Mouse (Mus musculus) liver, embryonic 12.5 days (tissue): ENCODE measurements around the gene Slc22a14. TPM values are rescaled to one million over a fixed set of nuclear protein-coding genes. Genes with fewer than 3 reads are reported as not detected.
"Not testable (repeated sequence)": the region's sequence is repeated elsewhere in the genome, so short reads cannot be mapped to it uniquely, and the experiment has no call there.

ENCODE experiments used
- ATAC-seq: fragments of 200-750 bp; cut with Nextera tagmentation; 2 replicates; pipeline ENCODE4 v1.8.0; 2017; ENCODE audit warnings: moderate number of reproducible peaks, mild to moderate bottlenecking, moderate library complexity
- H3K27ac ChIP-seq: fragments of 300-500 bp; sonication (generic); 2 replicates; pipeline ENCODE4 v1.5.1; 2016; ENCODE audit warnings: mild to moderate bottlenecking
- H3K27me3 ChIP-seq: fragments of 300-500 bp; sonication (generic); replicated peaks from 2 replicates; pipeline ENCODE4 v1.6.1; 2016; ENCODE audit warnings: mild to moderate bottlenecking, moderate library complexity
- H3K36me3 ChIP-seq: fragments of 300-500 bp; sonication (generic); 2 replicates; pipeline ENCODE4 v1.6.1; 2016; ENCODE audit warnings: mild to moderate bottlenecking, moderate library complexity
- H3K4me1 ChIP-seq: fragments of 300-500 bp; sonication (generic); 2 replicates; pipeline ENCODE4 v1.6.1; 2016
- H3K4me2 ChIP-seq: fragments of 300-500 bp; sonication (generic); 2 replicates; pipeline ENCODE4 v1.6.1; 2016; ENCODE audit warnings: mild to moderate bottlenecking, moderate library complexity
- H3K4me3 ChIP-seq: fragments of 300-500 bp; sonication (generic); 2 replicates; pipeline ENCODE4 v1.5.1; 2016; ENCODE audit warnings: mild to moderate bottlenecking, moderate library complexity
- H3K9ac ChIP-seq: fragments of 300-500 bp; sonication (generic); 2 replicates; pipeline ENCODE4 v1.6.1; 2016; ENCODE audit warnings: mild to moderate bottlenecking, moderate library complexity
- H3K9me3 ChIP-seq: fragments of 300-500 bp; sonication (generic); replicated peaks from 2 replicates; pipeline ENCODE4 v1.6.1; 2016; ENCODE audit warnings: mild to moderate bottlenecking, moderate library complexity
- WGBS: fragments of 180-500 bp; shearing (Covaris S2); methylation state at CpG from one replicate; pipeline ENCODE4 v1.1.7; 2016; ENCODE audit not compliant: insufficient replicate concordance; 5-methylcytosine and 5-hydroxymethylcytosine counted together
- polyA plus RNA-seq: library from polyadenylated mRNA; unstranded; fragments of >200 nt; fragmentation: Nextera tagmentation; extraction: Ambion mirVana; gene quantifications from 2 replicates; pipeline ENCODE4 v1.2.1, GENCODE M21; 2016

Gene Slc22a14
- polyA plus RNA-seq, 1 experiment from 2014 or later = not detected

- H3K9ac ChIP-seq = no peak overlapping the region
- peaks cover 9% of the 10 kb centered on the region for H3K36me3 ChIP-seq
- no peak for ATAC-seq
- WGBS = 45% methylated on average over 5 of the region's 5 CpGs
- H3K27me3 ChIP-seq = no peaks in the 10 kb centered on the region
- H3K27ac ChIP-seq = no peak overlapping the region
- no peak overlapping the region for H3K4me3 ChIP-seq
- H3K4me2 ChIP-seq = no peak overlapping the region
- H3K4me1 ChIP-seq = no peaks in the 10 kb centered on the region
- H3K9me3 ChIP-seq = no peaks in the 10 kb centered on the region
Measured at GRCm38 (mm10) chr9:119388956-119389355, 23.6 kb upstream of the Slc22a14 start.

- no peak for ATAC-seq
Measured at GRCm38 (mm10) chr9:119382603-119383002, 17.2 kb upstream of the Slc22a14 start.

GRCm38 (mm10) chr9:119378231-119378630 is 12.9 kb upstream of the Slc22a14 start:
- no peak for ATAC-seq
- 71% methylated on average over 4 of the region's 4 CpGs for WGBS
- H3K4me1 ChIP-seq = no peaks in the 10 kb centered on the region

More at GRCm38 (mm10) chr9:119382603-119383002, 17.2 kb upstream of the Slc22a14 start:
- Histone ChIP-seq H3K27me3 (no peaks in the 10 kb centered on the region), H3K4me1 (no peaks in the 10 kb centered on the region), H3K27ac (no peak overlapping the region), H3K9me3 (no peaks in the 10 kb centered on the region), H3K4me3 (no peak overlapping the region), H3K36me3 (peaks cover 18% of the 10 kb centered on the region), H3K9ac (no peak overlapping the region), H3K4me2 (no peak overlapping the region)
- 63% methylated on average over 6 of the region's 6 CpGs for WGBS

GRCm38 (mm10) chr9:119375556-119375955 is 10.2 kb upstream of the Slc22a14 start:
- Histone ChIP-seq H3K4me2 (no peak overlapping the region), H3K36me3 (0 out of 2 replicates have a peak, but pooled peaks cover 3% of the 10 kb centered on the region), H3K4me3 (no peak overlapping the region), H3K9me3 (no peaks in the 10 kb centered on the region), H3K27ac (no peak overlapping the region), H3K9ac (no peak overlapping the region), H3K27me3 (no peaks in the 10 kb centered on the region), H3K4me1 (no peaks in the 10 kb centered on the region)
- no peak for ATAC-seq
- 69% methylated on average over 6 of the region's 6 CpGs for WGBS

More at GRCm38 (mm10) chr9:119378231-119378630, 12.9 kb upstream of the Slc22a14 start:
- Histone ChIP-seq H3K36me3 (0 out of 2 replicates have a peak, but pooled peaks cover 9% of the 10 kb centered on the region), H3K27me3 (no peaks in the 10 kb centered on the region), H3K27ac (no peak overlapping the region), H3K9ac (no peak overlapping the region), H3K9me3 (no peaks in the 10 kb centered on the region), H3K4me2 (no peak overlapping the region), H3K4me3 (no peak overlapping the region)

GRCm38 (mm10) chr9:119375008-119375407 is 9.7 kb upstream of the Slc22a14 start:
- H3K4me3 ChIP-seq = no peak overlapping the region
- 73% methylated on average over 3 of the region's 3 CpGs for WGBS

GRCm38 (mm10) chr9:119371251-119371650 is 5.9 kb upstream of the Slc22a14 start:
- no peak for ATAC-seq

More at GRCm38 (mm10) chr9:119375008-119375407, 9.7 kb upstream of the Slc22a14 start:
- H3K9me3 ChIP-seq = no peaks in the 10 kb centered on the region
- no peak overlapping the region for H3K27ac ChIP-seq
- ATAC-seq = no peak
- H3K36me3 ChIP-seq = no peaks in the 10 kb centered on the region
- H3K4me2 ChIP-seq = no peak overlapping the region
- H3K4me1 ChIP-seq = no peaks in the 10 kb centered on the region
- H3K9ac ChIP-seq = no peak overlapping the region
- H3K27me3 ChIP-seq = no peaks in the 10 kb centered on the region

GRCm38 (mm10) chr9:119370770-119371169 is 5.4 kb upstream of the Slc22a14 start:
- H3K27me3 ChIP-seq, H3K4me3 ChIP-seq, H3K9ac ChIP-seq, H3K4me1 ChIP-seq, H3K9me3 ChIP-seq, H3K27ac ChIP-seq, H3K4me2 ChIP-seq, ATAC-seq: not testable (repeated sequence)
- 74% methylated on average over 4 of the region's 4 CpGs for whole genome bisulfite sequencing
- peaks cover 13% of the 10 kb centered on the region for H3K36me3 ChIP-seq

More at GRCm38 (mm10) chr9:119371251-119371650, 5.9 kb upstream of the Slc22a14 start:
- Histone ChIP-seq H3K9me3 (no peaks in the 10 kb centered on the region), H3K4me1 (no peaks in the 10 kb centered on the region), H3K4me2 (no peak overlapping the region), H3K4me3 (no peak overlapping the region), H3K36me3 (peaks cover 13% of the 10 kb centered on the region), H3K27me3 (no peaks in the 10 kb centered on the region), H3K27ac (no peak overlapping the region), H3K9ac (no peak overlapping the region)
- WGBS = 70% methylated on average over 4 of the region's 4 CpGs

- H3K27ac ChIP-seq = no peak overlapping the region
- H3K9ac ChIP-seq = no peak overlapping the region
- H3K4me2 ChIP-seq = no peak overlapping the region
- H3K27me3 ChIP-seq = no peaks in the 10 kb centered on the region
- no peak overlapping the region for H3K4me3 ChIP-seq
- 70% methylated on average over 3 of the region's 3 CpGs for WGBS
- H3K36me3 ChIP-seq = peaks cover 13% of the 10 kb centered on the region
- no peak for ATAC-seq
- H3K4me1 ChIP-seq = no peaks in the 10 kb centered on the region
- H3K9me3 ChIP-seq = no peaks in the 10 kb centered on the region
Measured at GRCm38 (mm10) chr9:119368367-119368766, 3.0 kb upstream of the Slc22a14 start.

- peaks cover 6% of the 10 kb centered on the region for H3K36me3 ChIP-seq
- ATAC-seq = no peak
- H3K9me3 ChIP-seq = no peaks in the 10 kb centered on the region
- WGBS = 81% methylated on average over 12 of the region's 12 CpGs
- no peak overlapping the region for H3K27ac ChIP-seq
- no peak overlapping the region for H3K4me2 ChIP-seq
- no peaks in the 10 kb centered on the region for H3K27me3 ChIP-seq
- peaks cover 2% of the 10 kb centered on the region for H3K4me1 ChIP-seq
- H3K9ac ChIP-seq = no peak overlapping the region
- H3K4me3 ChIP-seq = no peak overlapping the region
Measured at GRCm38 (mm10) chr9:119363229-119363628, 2.1 kb downstream of the Slc22a14 start.

- Histone ChIP-seq H3K9ac (no peak overlapping the region), H3K4me1 (peaks cover 14% of the 10 kb centered on the region), H3K27ac (no peak overlapping the region), H3K4me3 (no peak overlapping the region), H3K36me3 (no peaks in the 10 kb centered on the region), H3K9me3 (no peaks in the 10 kb centered on the region), H3K27me3 (no peaks in the 10 kb centered on the region), H3K4me2 (no peak overlapping the region)
- 78% methylated on average over 5 of the region's 5 CpGs for WGBS
- no peak for ATAC-seq
Measured at GRCm38 (mm10) chr9:119361416-119361815, 3.9 kb downstream of the Slc22a14 start.

GRCm38 (mm10) chr9:119358058-119358429 is 7.3 kb downstream of the Slc22a14 start:
- no peak for ATAC-seq

GRCm38 (mm10) chr9:119357331-119358057 is 7.9 kb downstream of the Slc22a14 start, which contains the start of gene Xylb:
Gene Xylb, plus strand, starts transcription at chr9:119357381.
- ATAC-seq = peak; percentile 87
- H3K27ac ChIP-seq = peak within 1 kb of the TSS; percentile 43; the same call in 1 of the 2 replicates
- peaks cover 14% of the 10 kb centered on the region for H3K4me1 ChIP-seq
- H3K4me2 ChIP-seq = peak within 1 kb of the TSS; percentile 93
- 3% methylated on average over 65 of the region's 65 CpGs for WGBS
- peak within 1 kb of the TSS; percentile 80 for H3K9ac ChIP-seq
- no peaks in the 10 kb centered on the region for H3K27me3 ChIP-seq
- H3K4me3 ChIP-seq = peak within 1 kb of the TSS; percentile 70
- H3K9me3 ChIP-seq = no peaks in the 10 kb centered on the region
- no peaks in the 10 kb centered on the region for H3K36me3 ChIP-seq

More at GRCm38 (mm10) chr9:119358058-119358429, 7.3 kb downstream of the Slc22a14 start:
- H3K4me3 ChIP-seq = peak overlapping the region; percentile 70
- H3K27me3 ChIP-seq = no peaks in the 10 kb centered on the region
- peak overlapping the region; percentile 80 for H3K9ac ChIP-seq
- no peaks in the 10 kb centered on the region for H3K36me3 ChIP-seq
- H3K4me1 ChIP-seq = peaks cover 14% of the 10 kb centered on the region
- H3K9me3 ChIP-seq = no peaks in the 10 kb centered on the region
- no peak overlapping the region for H3K27ac ChIP-seq
- H3K4me2 ChIP-seq = peak overlapping the region; percentile 93
- 44% methylated on average over 9 of the region's 9 CpGs for WGBS
